Mouse (Mus musculus): ENCODE results near the gene Hist1h2bc. TPM values are rescaled to one million over a fixed set of nuclear protein-coding genes. Genes with fewer than 3 reads are reported as not detected.

Gene Hist1h2bc
- 12.8 TPM for total RNA-seq (2023)

DNA sequence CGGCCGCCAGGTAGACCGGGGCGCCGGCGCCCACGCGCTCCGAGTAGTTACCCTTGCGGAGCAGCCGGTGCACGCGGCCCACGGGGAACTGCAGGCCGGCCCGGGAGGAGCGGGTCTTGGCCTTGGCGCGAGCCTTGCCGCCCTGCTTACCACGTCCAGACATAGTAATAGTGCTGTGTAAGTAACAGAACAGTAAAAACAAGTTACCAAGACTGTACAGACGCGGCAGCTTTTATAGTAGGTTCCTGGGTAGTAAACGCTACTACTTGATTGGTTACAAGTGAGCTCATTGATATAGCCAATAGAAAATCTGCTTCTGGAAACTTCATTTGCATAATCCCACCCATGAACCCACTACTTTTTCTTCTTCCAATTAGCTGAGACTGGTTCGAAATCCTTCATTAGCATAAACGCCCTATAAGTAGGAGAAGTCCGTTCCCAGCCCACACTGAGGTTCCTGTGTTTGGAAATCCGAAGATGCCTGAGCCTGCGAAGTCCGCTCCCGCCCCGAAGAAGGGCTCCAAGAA is at the start of gene Hist1h2bc, which contains the start of gene Hist1h2ac:
Gene Hist1h2bc, plus strand, starts transcription at position 445 of the 527 bp plus-strand sequence.
Gene Hist1h2ac, minus strand, starts transcription at position 194 of the 527 bp plus-strand sequence.

DNA sequence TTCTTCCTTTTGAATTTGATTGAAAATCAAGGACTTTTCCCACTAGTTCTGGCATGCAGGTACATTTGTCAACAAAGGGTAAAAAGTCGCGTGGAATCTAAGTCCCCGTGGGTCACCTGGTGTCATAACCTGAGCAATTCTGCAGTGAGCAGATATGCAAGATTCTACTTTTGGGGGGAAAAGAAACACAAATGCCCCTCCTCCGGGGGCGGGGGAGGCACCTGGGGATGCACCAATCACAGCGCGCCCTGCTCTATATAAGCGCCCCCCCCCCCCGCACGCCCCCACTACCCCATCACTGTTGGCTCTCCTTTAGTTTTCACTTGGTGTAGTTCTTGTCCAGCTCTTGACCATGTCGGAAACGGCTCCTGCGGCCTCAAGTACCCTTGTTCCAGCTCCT is 11.5 kb downstream of the Hist1h2bc start, which contains the start of gene Hist1h1t:
Gene Hist1h1t, plus strand, starts transcription at position 301 of the 400 bp plus-strand sequence.

DNA sequence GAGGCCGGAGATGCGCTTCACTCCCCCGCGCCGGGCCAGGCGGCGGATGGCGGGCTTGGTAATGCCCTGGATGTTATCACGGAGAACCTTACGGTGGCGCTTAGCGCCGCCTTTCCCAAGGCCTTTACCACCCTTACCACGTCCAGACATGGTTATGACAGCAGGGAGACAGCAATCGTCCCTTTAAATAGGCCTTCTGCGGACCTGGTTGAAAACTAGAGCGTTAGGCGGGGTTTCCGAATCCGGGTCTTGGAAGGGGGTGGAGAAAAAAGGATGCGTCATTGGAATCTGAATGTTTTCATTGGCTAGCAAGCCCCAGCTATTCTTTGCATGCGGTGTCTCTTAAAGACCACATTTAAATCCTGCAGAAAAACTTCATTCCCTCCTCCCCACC is 14.3 kb downstream of the Hist1h2bc start, which contains the start of gene Hist1h4c:
Gene Hist1h4c, minus strand, starts transcription at position 155 of the 394 bp plus-strand sequence.

GRCm38 (mm10) chr13:23710374-23711089 is 26.5 kb downstream of the Hist1h2bc start, which contains the start of gene Hfe:
Gene Hfe, minus strand, starts transcription at chr13:23710854.

DNA sequence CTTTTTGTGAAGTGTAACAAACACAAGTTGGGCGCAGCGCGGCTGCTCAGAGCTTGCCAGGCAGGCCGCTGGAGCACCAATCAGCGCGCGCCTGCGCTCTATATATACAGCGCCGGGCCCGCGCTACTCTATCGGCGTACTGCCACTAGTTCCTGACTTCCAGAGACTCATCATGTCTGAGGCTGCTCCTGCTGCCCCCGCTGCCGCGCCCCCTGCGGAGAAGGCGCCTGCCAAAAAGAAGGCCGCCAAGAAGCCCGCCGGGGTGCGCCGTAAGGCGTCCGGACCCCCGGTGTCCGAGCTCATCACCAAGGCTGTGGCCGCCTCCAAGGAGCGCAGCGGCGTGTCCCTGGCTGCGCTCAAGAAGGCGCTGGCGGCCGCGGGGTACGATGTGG is 54.7 kb downstream of the Hist1h2bc start, which contains the start of gene Hist1h1c:
Gene Hist1h1c, plus strand, starts transcription at position 132 of the 392 bp plus-strand sequence.

Other genes with a start within 250 kb of the Hist1h2bc start
- gene Btn1a1, start 218.3 kb upstream of the Hist1h2bc start, total RNA-seq (2023) = not detected
- not detected for gene Btn2a2, start 195.3 kb upstream of the Hist1h2bc start, total RNA-seq (2023)
- 194 TPM for gene Hist1h4h, start 153.1 kb upstream of the Hist1h2bc start, total RNA-seq (2023)
- 10.1 TPM for gene Hist1h2af, start 150.3 kb upstream of the Hist1h2bc start, total RNA-seq (2023)
- gene Hist1h3g, start 148.8 kb upstream of the Hist1h2bc start, total RNA-seq (2023) = not detected
- 4.1 TPM for gene Hist1h2bh, start 140.8 kb upstream of the Hist1h2bc start, total RNA-seq (2023)
- 49.5 TPM for gene Hist1h3f, start 140.1 kb upstream of the Hist1h2bc start, total RNA-seq (2023)
- gene Hist1h4f, start 132.6 kb upstream of the Hist1h2bc start, total RNA-seq (2023) = 34.0 TPM
- 5.9 TPM for gene Hist1h1d, start 130.9 kb upstream of the Hist1h2bc start, total RNA-seq (2023)
- gene Hist1h3e, start 121.8 kb upstream of the Hist1h2bc start, total RNA-seq (2023) = 112 TPM
- gene Hist1h2ae, start 113.0 kb upstream of the Hist1h2bc start, total RNA-seq (2023) = 7.7 TPM
- gene Hist1h2bg, start 112.8 kb upstream of the Hist1h2bc start, total RNA-seq (2023) = 132 TPM
- 76.2 TPM for gene Hist1h2bf, start 110.0 kb upstream of the Hist1h2bc start, total RNA-seq (2023)
- 2.4 TPM for gene Hist1h2ad, start 109.8 kb upstream of the Hist1h2bc start, total RNA-seq (2023)
- 2.3 TPM for gene Hist1h3d, start 108.4 kb upstream of the Hist1h2bc start, total RNA-seq (2023)
- gene Hist1h4d, start 102.6 kb upstream of the Hist1h2bc start, total RNA-seq (2023) = 124 TPM
- 10.8 TPM for gene Hist1h2be, start 63.1 kb upstream of the Hist1h2bc start, total RNA-seq (2023)
- gene Hist1h1e, start 61.6 kb upstream of the Hist1h2bc start, total RNA-seq (2023) = 135 TPM
- gene Hist1h2ac, start 251 bp upstream of the Hist1h2bc start, total RNA-seq (2023) = 8.0 TPM
- gene Hist1h1t, start 11.6 kb downstream of the Hist1h2bc start, total RNA-seq (2023) = not detected
- 109 TPM for gene Hist1h4c, start 14.3 kb downstream of the Hist1h2bc start, total RNA-seq (2023)
- 4.6 TPM for gene Hfe, start 26.7 kb downstream of the Hist1h2bc start, total RNA-seq (2023)
- gene Hist1h1c, start 54.6 kb downstream of the Hist1h2bc start, total RNA-seq (2023) = 627 TPM
- 6.9 TPM for gene Hist1h3c, start 61.4 kb downstream of the Hist1h2bc start, total RNA-seq (2023)
- 12.3 TPM for gene Hist1h2bb, start 62.5 kb downstream of the Hist1h2bc start, total RNA-seq (2023)
- gene Hist1h2ab, start 66.9 kb downstream of the Hist1h2bc start, total RNA-seq (2023) = 12.8 TPM
- 15.6 TPM for gene Hist1h3b, start 68.1 kb downstream of the Hist1h2bc start, total RNA-seq (2023)
- 29.3 TPM for gene Hist1h4b, start 72.8 kb downstream of the Hist1h2bc start, total RNA-seq (2023)
- gene Hist1h4a, start 77.0 kb downstream of the Hist1h2bc start, total RNA-seq (2023) = 93.4 TPM
- gene Hist1h3a, start 78.2 kb downstream of the Hist1h2bc start, total RNA-seq (2023) = 100 TPM
- 22.0 TPM for gene Hist1h1a, start 79.5 kb downstream of the Hist1h2bc start, total RNA-seq (2023)
- gene Trim38, start 85.7 kb downstream of the Hist1h2bc start, total RNA-seq (2023) = not detected
- gene Slc17a2, start 122.8 kb downstream of the Hist1h2bc start, total RNA-seq (2023) = not detected
- not detected for gene Slc17a3, start 155.2 kb downstream of the Hist1h2bc start, total RNA-seq (2023)
- not detected for gene Slc17a1, start 183.6 kb downstream of the Hist1h2bc start, total RNA-seq (2023)
- gene Slc17a4, start 230.8 kb downstream of the Hist1h2bc start, total RNA-seq (2023) = not detected
- not detected for gene Hist1h2ba, start 250.0 kb downstream of the Hist1h2bc start, total RNA-seq (2023)

Data from CD4-positive naive resting alpha-beta T cell, adult 57 days (primary cell).